Mouse (Mus musculus): Measurements from ENCODE around the gene Skint4. TPM values are rescaled to one million over a fixed set of nuclear protein-coding genes. Genes with fewer than 3 reads are reported as not detected.

Gene Skint4
- total RNA-seq (2014; rRNA removed) (not detected in 2 replicates), polyA plus RNA-seq (2015; fragmentation: Nextera tagmentation; extraction: Ambion mirVana) (not detected in 2 replicates)

DNA sequence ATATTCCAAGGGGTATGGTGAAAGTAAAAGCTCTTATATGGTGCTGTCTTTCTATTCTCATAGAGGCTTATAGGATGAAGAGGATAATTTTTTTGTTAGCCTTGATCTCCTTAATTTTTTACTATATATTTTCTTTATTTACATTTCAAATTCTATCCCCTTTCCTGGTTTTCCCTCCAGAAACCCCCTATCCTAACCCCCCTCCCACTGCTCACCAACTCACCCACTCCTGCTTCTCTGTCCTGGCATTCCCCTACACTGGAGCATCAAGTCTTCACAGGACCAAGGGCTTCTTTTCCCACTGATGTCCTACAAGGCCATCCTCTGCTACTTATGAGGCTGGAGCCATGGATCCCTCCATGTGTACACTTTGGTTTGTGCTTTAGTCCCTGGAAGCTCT is at the start of gene Skint4:
Gene Skint4, plus strand, starts transcription at position 301 of the 400 bp plus-strand sequence.
- no peak within 1 kb of the TSS for H3K27ac ChIP-seq
- H3K4me3 ChIP-seq (ENCODE audit: low read length) = no peak within 1 kb of the TSS
- TF ChIP-seq CTCF (IDR thresholded peaks at IDR 0.05; ENCODE audit: low read depth) = no peak
- no peak within 1 kb of the TSS for H3K9ac ChIP-seq (replicated peaks; ENCODE audit: low read length)
- H3K4me2 ChIP-seq (ENCODE audit: low read depth, low read length) = no peak within 1 kb of the TSS
- H3K27me3 ChIP-seq (ENCODE audit: insufficient read depth, low read length) = no peaks in the 10 kb centered on the region
- no peaks in the 10 kb centered on the region for H3K4me1 ChIP-seq (ENCODE audit: insufficient read depth, low read length)
- no peak for ATAC-seq
- no peaks in the 10 kb centered on the region for H3K36me3 ChIP-seq (ENCODE audit: insufficient read depth, low read length)
- no peak for DNase-seq (ENCODE audit: low spot score)
- no peaks in the 10 kb centered on the region for H3K9me3 ChIP-seq (ENCODE audit: low read length)

Other genes with a start within 250 kb of the Skint4 start
- not detected in 2 replicates for gene Slc5a9, start 169.1 kb upstream of the Skint4 start, total RNA-seq (2014; rRNA removed)
- gene Slc5a9, start 169.1 kb upstream of the Skint4 start, polyA plus RNA-seq (2015; fragmentation: Nextera tagmentation; extraction: Ambion mirVana) = not detected in 2 replicates
- not detected in 2 replicates for gene Skint8, start 152.6 kb upstream of the Skint4 start, total RNA-seq (2014; rRNA removed)
- not detected in 2 replicates for gene Skint8, start 152.6 kb upstream of the Skint4 start, polyA plus RNA-seq (2015; fragmentation: Nextera tagmentation; extraction: Ambion mirVana)
- not detected in 2 replicates for gene Skint7, start 99.1 kb upstream of the Skint4 start, total RNA-seq (2014; rRNA removed)
- not detected in 2 replicates for gene Skint7, start 99.1 kb upstream of the Skint4 start, polyA plus RNA-seq (2015; fragmentation: Nextera tagmentation; extraction: Ambion mirVana)
- not detected in 2 replicates for gene Skint1, start 65.7 kb upstream of the Skint4 start, total RNA-seq (2014; rRNA removed)
- gene Skint1, start 65.7 kb upstream of the Skint4 start, polyA plus RNA-seq (2015; fragmentation: Nextera tagmentation; extraction: Ambion mirVana) = not detected in 2 replicates
- not detected in 2 replicates for gene Skint3, start 160.2 kb downstream of the Skint4 start, total RNA-seq (2014; rRNA removed)
- gene Skint3, start 160.2 kb downstream of the Skint4 start, polyA plus RNA-seq (2015; fragmentation: Nextera tagmentation; extraction: Ambion mirVana) = not detected in 2 replicates